Mouse (Mus musculus): Measurements from ENCODE around the gene Plekhh2. TPM values are rescaled to one million over a fixed set of nuclear protein-coding genes. Genes with fewer than 3 reads are reported as not detected.

Plekhh2 gene
- total and polyA plus RNA-seq, 2 experiments from 2014 or later: 1.2 to 3.1 TPM

DNA sequence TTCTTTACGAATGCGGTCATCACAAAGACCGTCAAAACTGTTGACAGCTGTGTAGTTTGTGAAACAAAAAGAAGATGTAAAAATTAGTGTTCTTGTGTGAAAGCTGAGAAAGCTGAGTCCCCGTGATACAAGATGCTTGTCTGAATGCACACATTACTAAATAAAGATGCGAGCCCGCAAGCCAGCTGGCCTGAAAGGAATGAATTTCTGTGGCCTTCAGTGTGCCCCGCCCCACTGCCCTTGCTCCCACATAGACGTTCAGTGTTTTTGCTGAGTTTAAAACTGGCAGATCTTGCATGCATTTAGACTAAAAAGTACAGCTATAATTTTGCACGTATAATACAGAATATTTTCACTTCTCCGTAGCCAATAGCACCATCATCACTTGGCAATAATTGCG is 104.1 kb downstream of the Plekhh2 start:
- H3K27me3 ChIP-seq (ENCODE audit: insufficient read depth, low read length): no peaks in the 10 kb centered on the region
- DNase-seq (ENCODE audit: low spot score): no peak
- no peak overlapping the region for H3K4me3 ChIP-seq (ENCODE audit: low read depth, low read length)
- no peak overlapping the region for H3K27ac ChIP-seq (ENCODE audit: low read depth, low read length)
- no peaks in the 10 kb centered on the region for H3K9me3 ChIP-seq (ENCODE audit: low read length)
- no peak overlapping the region for H3K9ac ChIP-seq (replicated peaks; ENCODE audit: low read length, poor library complexity, severe bottlenecking)
- ATAC-seq (ENCODE audit: low FRiP score): no peak
- no peaks in the 10 kb centered on the region; the same call in 1 of the 2 replicates for H3K36me3 ChIP-seq (ENCODE audit: insufficient read depth, low read length)
- no peak for TF ChIP-seq CTCF (IDR thresholded peaks at IDR 0.05)
- 83% methylated on average over 11 of the region's 11 CpGs for whole genome bisulfite sequencing
- H3K4me2 ChIP-seq (ENCODE audit: low read depth, low read length, poor library complexity, severe bottlenecking): no peak overlapping the region
- H3K4me1 ChIP-seq (ENCODE audit: insufficient read depth, low read length): no peaks in the 10 kb centered on the region

DNA sequence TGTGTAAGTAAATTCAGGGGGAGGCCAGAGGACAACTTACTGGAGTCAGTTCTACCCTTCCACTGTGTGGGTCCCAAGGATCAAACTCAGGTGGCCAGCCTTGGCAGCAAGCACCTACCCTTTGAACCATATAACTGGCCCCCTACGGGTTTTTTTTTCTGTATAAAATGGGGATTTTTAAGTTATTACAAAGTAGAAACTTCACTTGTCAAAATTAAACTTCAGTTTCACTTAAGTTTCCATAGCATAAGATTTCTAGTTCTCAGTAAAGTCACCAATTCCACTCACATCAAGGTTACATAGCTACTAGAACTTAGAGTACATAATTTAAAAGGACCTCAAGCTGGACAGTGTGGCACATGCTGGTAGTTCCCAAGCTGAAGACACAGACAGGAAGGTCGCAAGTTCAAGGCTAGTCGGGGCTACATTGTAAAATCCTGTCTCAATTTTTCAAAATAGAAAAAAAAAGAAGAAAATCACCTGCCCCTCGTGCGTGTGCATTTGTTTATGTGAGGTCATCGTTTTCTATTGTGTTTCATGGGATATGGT is 104.9 kb downstream of the Plekhh2 start:
- H3K4me2 ChIP-seq (ENCODE audit: low read depth, low read length, poor library complexity, severe bottlenecking): no peak overlapping the region
- no peak overlapping the region for H3K4me3 ChIP-seq (ENCODE audit: low read depth, low read length)
- H3K9ac ChIP-seq (replicated peaks; ENCODE audit: low read length, poor library complexity, severe bottlenecking): no peak overlapping the region
- no peaks in the 10 kb centered on the region for H3K9me3 ChIP-seq (ENCODE audit: low read length)
- H3K4me1 ChIP-seq (ENCODE audit: insufficient read depth, low read length): no peaks in the 10 kb centered on the region
- ATAC-seq (ENCODE audit: low FRiP score): no peak
- H3K27ac ChIP-seq (ENCODE audit: low read depth, low read length): no peak overlapping the region
- 89% methylated on average over 6 of the region's 6 CpGs for WGBS
- TF ChIP-seq CTCF (IDR thresholded peaks at IDR 0.05): no peak
- H3K27me3 ChIP-seq (ENCODE audit: insufficient read depth, low read length): no peaks in the 10 kb centered on the region
- no peaks in the 10 kb centered on the region; the same call in 1 of the 2 replicates for H3K36me3 ChIP-seq (ENCODE audit: insufficient read depth, low read length)
- no peak for DNase-seq (ENCODE audit: low spot score)

DNA sequence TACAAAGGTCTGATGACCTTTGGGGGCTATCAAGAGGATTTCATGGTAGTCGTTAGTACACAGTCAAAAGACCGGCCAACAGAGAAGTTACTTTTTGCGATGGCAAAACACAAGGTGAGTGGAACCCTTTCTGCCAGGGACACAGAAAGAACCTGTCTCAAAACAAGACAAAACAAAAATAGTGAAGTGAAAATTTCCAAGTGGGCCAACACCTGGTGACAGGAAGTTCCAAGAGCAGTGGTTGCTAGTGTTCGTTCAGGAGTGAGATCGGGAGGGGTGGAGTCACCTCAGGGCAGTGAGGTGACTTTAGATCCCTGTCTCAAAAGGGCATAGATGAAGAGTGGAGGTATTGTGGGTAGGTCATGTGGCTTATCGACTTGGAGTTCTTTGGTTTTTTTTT is 106.3 kb downstream of the Plekhh2 start:
- DNase-seq (ENCODE audit: low spot score): no peak
- Histone ChIP-seq H3K9ac (replicated peaks; ENCODE audit: low read length, poor library complexity, severe bottlenecking) (no peak overlapping the region), H3K4me3 (ENCODE audit: low read depth, low read length) (no peak overlapping the region), H3K27ac (ENCODE audit: low read depth, low read length) (no peak overlapping the region), H3K36me3 (ENCODE audit: insufficient read depth, low read length) (no peaks in the 10 kb centered on the region), H3K4me1 (ENCODE audit: insufficient read depth, low read length) (no peaks in the 10 kb centered on the region), H3K4me2 (ENCODE audit: low read depth, low read length, poor library complexity, severe bottlenecking) (no peak overlapping the region), H3K9me3 (ENCODE audit: low read length) (no peaks in the 10 kb centered on the region), H3K27me3 (ENCODE audit: insufficient read depth, low read length) (no peaks in the 10 kb centered on the region)
- no peak for ATAC-seq (ENCODE audit: low FRiP score)
- no peak for TF ChIP-seq CTCF (IDR thresholded peaks at IDR 0.05)
- whole genome bisulfite sequencing: 89% methylated on average over 6 of the region's 6 CpGs

DNA sequence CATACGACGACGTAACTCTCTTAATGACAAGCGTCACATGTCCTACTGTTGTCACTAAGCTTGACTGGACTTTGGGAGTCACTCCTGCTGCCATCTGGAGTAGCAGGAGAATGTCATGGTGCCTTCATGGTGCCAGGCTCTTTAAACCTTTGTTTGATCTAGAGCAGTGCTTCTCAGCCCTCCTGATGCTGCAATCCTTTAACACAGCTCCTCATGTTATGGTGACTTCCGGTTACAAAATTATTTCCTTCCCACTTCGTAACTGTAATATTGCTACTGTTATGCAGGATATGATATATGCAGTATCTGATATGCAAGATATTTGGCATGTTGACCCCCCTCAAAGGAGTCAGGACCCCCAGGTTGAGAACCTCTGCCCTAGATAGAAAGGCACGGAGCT is 107.4 kb downstream of the Plekhh2 start:
- Histone ChIP-seq H3K27ac (ENCODE audit: low read depth, low read length) (no peak overlapping the region), H3K9ac (replicated peaks; ENCODE audit: low read length, poor library complexity, severe bottlenecking) (no peak overlapping the region), H3K36me3 (ENCODE audit: insufficient read depth, low read length) (no peaks in the 10 kb centered on the region), H3K27me3 (ENCODE audit: insufficient read depth, low read length) (no peaks in the 10 kb centered on the region), H3K4me2 (ENCODE audit: low read depth, low read length, poor library complexity, severe bottlenecking) (no peak overlapping the region), H3K4me3 (ENCODE audit: low read depth, low read length) (no peak overlapping the region), H3K4me1 (ENCODE audit: insufficient read depth, low read length) (no peaks in the 10 kb centered on the region), H3K9me3 (ENCODE audit: low read length) (no peaks in the 10 kb centered on the region)
- ATAC-seq (ENCODE audit: low FRiP score) (no peak), DNase-seq (ENCODE audit: low spot score) (no peak)
- TF ChIP-seq CTCF (IDR thresholded peaks at IDR 0.05): no peak
- WGBS: 89% methylated on average over 7 of the region's 7 CpGs

DNA sequence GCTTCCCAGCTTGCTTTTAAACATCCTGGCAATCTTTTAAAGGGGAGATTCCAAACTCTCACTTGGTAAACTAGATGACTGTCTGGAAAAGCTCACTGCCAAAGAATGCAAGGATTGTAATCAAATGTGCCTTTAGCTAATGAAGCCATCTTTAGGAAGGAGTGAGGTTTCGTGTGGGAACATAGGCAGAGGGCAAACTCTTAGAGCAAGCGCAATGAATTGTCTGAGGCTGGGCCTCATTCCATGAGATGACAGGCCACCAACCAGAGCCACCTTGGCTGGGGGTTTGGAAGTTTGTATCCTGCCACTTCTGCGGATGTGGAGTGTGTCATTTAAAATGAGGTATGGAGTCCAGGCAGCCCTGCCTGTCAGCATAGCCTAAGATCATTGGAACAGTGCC is 108.4 kb downstream of the Plekhh2 start:
- Histone ChIP-seq H3K9me3 (ENCODE audit: low read length) (no peaks in the 10 kb centered on the region), H3K9ac (replicated peaks; ENCODE audit: low read length, poor library complexity, severe bottlenecking) (no peak overlapping the region), H3K27me3 (ENCODE audit: insufficient read depth, low read length) (no peaks in the 10 kb centered on the region), H3K4me2 (ENCODE audit: low read depth, low read length, poor library complexity, severe bottlenecking) (no peak overlapping the region), H3K4me3 (ENCODE audit: low read depth, low read length) (no peak overlapping the region), H3K27ac (ENCODE audit: low read depth, low read length) (no peak overlapping the region), H3K36me3 (ENCODE audit: insufficient read depth, low read length) (no peaks in the 10 kb centered on the region), H3K4me1 (ENCODE audit: insufficient read depth, low read length) (no peaks in the 10 kb centered on the region)
- WGBS: 73% methylated on average over 3 of the region's 3 CpGs
- ATAC-seq (ENCODE audit: low FRiP score): no peak
- no peak for DNase-seq (ENCODE audit: low spot score)
- TF ChIP-seq CTCF (IDR thresholded peaks at IDR 0.05): no peak

DNA sequence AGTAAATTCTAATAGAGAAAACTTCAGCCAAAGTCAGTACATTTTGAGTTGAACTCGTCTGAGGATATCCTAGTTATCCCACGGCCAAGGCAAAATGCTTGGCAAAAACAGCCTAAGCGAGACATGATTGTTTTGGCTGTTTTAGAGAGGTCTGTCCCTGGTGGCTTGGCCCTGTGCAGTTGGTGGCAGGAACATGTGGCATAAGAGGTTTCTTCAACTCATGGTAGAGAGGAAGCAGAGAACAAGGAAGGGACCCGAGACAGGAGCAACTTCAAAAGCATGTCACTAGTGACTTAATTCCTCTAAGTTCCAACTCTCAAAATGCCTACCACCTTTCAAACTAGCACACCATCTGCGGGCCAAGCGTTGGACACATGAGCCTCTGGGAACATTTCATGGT is 108.9 kb downstream of the Plekhh2 start:
- H3K9ac ChIP-seq (replicated peaks; ENCODE audit: low read length, poor library complexity, severe bottlenecking): no peak overlapping the region
- DNase-seq (ENCODE audit: low spot score) (no peak), ATAC-seq (ENCODE audit: low FRiP score) (no peak)
- TF ChIP-seq CTCF (IDR thresholded peaks at IDR 0.05): no peak
- no peaks in the 10 kb centered on the region for H3K9me3 ChIP-seq (ENCODE audit: low read length)
- 87% methylated on average over 6 of the region's 6 CpGs for WGBS
- no peak overlapping the region for H3K4me2 ChIP-seq (ENCODE audit: low read depth, low read length, poor library complexity, severe bottlenecking)
- no peak overlapping the region for H3K27ac ChIP-seq (ENCODE audit: low read depth, low read length)
- H3K27me3 ChIP-seq (ENCODE audit: insufficient read depth, low read length): no peaks in the 10 kb centered on the region
- no peaks in the 10 kb centered on the region for H3K4me1 ChIP-seq (ENCODE audit: insufficient read depth, low read length)
- H3K4me3 ChIP-seq (ENCODE audit: low read depth, low read length): no peak overlapping the region
- H3K36me3 ChIP-seq (ENCODE audit: insufficient read depth, low read length): no peaks in the 10 kb centered on the region

Data from midbrain, postnatal 0 days (tissue).